Mouse (Mus musculus) T-helper 17 cell (primary cell): ENCODE results near the gene Gm21721.
"Not testable (repeated sequence)": the region's sequence is repeated elsewhere in the genome, so short reads cannot be mapped to it uniquely, and the experiment has no call there.

Experiments
- in situ Hi-C, 2 experiments: fragments of 300-600 bp; cut with MboI, MseI; formaldehyde crosslinking; loops; 1 replicate in 1 of 2; 2 replicates in 1 of 2; pipeline ENCODE4 v1.15.1; 2025; ENCODE audit warnings: high pct_unique_total_duplicates in 2 of 2

Gene Gm21721

DNA sequence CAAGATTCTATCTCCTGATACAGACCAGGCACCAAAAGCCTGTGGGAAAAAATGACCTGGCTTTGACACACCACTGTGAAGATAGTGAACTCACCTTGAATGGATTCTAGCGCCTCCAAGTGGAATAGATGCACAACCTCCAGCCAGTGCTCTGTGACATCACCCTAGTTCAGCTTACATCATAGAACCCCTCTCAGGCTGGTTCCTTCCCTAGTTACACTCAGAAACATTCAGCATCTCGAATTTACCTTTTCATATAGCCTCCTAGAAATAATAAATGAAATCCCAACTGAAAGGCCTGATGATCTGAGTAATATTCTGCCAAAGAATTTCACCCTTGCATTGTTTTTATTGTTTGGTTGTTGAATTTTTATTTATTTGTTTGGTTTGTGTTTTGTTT is at the start of gene Gm21721:
Gene Gm21721 (minus strand): TSS at position 101 of the 400 bp plus-strand sequence.
- in situ Hi-C loops = not testable (repeated sequence)
